Mouse (Mus musculus) central nervous system, embryonic 18 days (tissue): ENCODE data around the gene Fam129a. TPM values are rescaled to one million over a fixed set of nuclear protein-coding genes. Genes with fewer than 3 reads are reported as not detected.

Experiments
- polyA plus RNA-seq: library from polyadenylated mRNA; depleted of rRNA; stranded (reverse); fragments of >200 nt; gene quantifications from 2 replicates; pipeline ENCODE4 v1.2.3, GENCODE M21; 2012; rRNA removed

Gene Fam129a
- polyA plus RNA-seq: 0.43 and 0.92 TPM in 2 replicates

GRCm38 (mm10) chr1:151570981-151571837 is at the start of gene Fam129a:
TSS of gene Fam129a (plus strand) at chr1:151571186.

GRCm38 (mm10) chr1:151754881-151755659 is 184.1 kb downstream of the Fam129a start, which contains the start of gene Edem3:
TSS of gene Edem3 (plus strand) at chr1:151755371.

Other genes with a start within 250 kb of the Fam129a start
- 255 and 257 TPM in 2 replicates for gene Ivns1abp, start 226.7 kb upstream of the Fam129a start, polyA plus RNA-seq
- 12.5 and 16.1 TPM in 2 replicates for gene Swt1, start 142.7 kb upstream of the Fam129a start, polyA plus RNA-seq
- 30.1 and 32.6 TPM in 2 replicates for gene Trmt1l, start 142.6 kb upstream of the Fam129a start, polyA plus RNA-seq
- 85.8 and 90.7 TPM in 2 replicates for gene Rnf2, start 70.2 kb upstream of the Fam129a start, polyA plus RNA-seq
- gene Edem3, start 184.2 kb downstream of the Fam129a start, polyA plus RNA-seq: 21.4 and 24.4 TPM in 2 replicates